Mouse (Mus musculus): ENCODE data around the gene Glud1.
A peak's percentile ranks its signal among the peaks of the same experiment; 100 is the strongest.
"Not testable (repeated sequence)": the region's sequence is repeated elsewhere in the genome, so short reads cannot be mapped to it uniquely, and the experiment has no call there.

Gene Glud1

GRCm38 (mm10) chr14:34354456-34354855 lies 43.9 kb downstream of the Glud1 start:
- DNase-seq = peak; percentile 59 to 73

- no peak for DNase-seq
Observed at GRCm38 (mm10) chr14:34355301-34355700, 44.8 kb downstream of the Glud1 start, which contains the start of gene Fam25c. TSS of gene Fam25c (minus strand) at chr14:34355433.

GRCm38 (mm10) chr14:34357671-34358455 lies 47.3 kb downstream of the Glud1 start:
- DNase-seq = peak; percentile 88 to 91

GRCm38 (mm10) chr14:34359676-34360244 lies 49.2 kb downstream of the Glud1 start:
- no peak for DNase-seq

- peak; percentile 37 to 63 for DNase-seq
Observed at GRCm38 (mm10) chr14:34360251-34360650, 49.7 kb downstream of the Glud1 start.

- no peak for DNase-seq
Observed at GRCm38 (mm10) chr14:34362135-34362534, 51.6 kb downstream of the Glud1 start.

GRCm38 (mm10) chr14:34362726-34363445 lies 52.4 kb downstream of the Glud1 start:
- DNase-seq = peak; percentile 84 to 87

GRCm38 (mm10) chr14:34363490-34364253 lies 53.1 kb downstream of the Glud1 start:
- peak; percentile 60 to 64 for DNase-seq

GRCm38 (mm10) chr14:34364254-34365146 lies 54.0 kb downstream of the Glud1 start:
- DNase-seq = not testable (repeated sequence)

- DNase-seq = no peak
Observed at GRCm38 (mm10) chr14:34365147-34365507, 54.6 kb downstream of the Glud1 start.

GRCm38 (mm10) chr14:34370203-34370602 lies 59.7 kb downstream of the Glud1 start:
- DNase-seq = no peak

GRCm38 (mm10) chr14:34370921-34371320 lies 60.4 kb downstream of the Glud1 start:
- no peak for DNase-seq

GRCm38 (mm10) chr14:34371763-34372162 lies 61.2 kb downstream of the Glud1 start:
- no peak for DNase-seq

GRCm38 (mm10) chr14:34372646-34373045 lies 62.1 kb downstream of the Glud1 start:
- peak in 1 of 2 experiments; percentile 57 for DNase-seq

- DNase-seq = no peak
Observed at GRCm38 (mm10) chr14:34373581-34373980, 63.1 kb downstream of the Glud1 start.

GRCm38 (mm10) chr14:34374577-34374976 lies 64.0 kb downstream of the Glud1 start, which contains the start of gene Sncg:
TSS of gene Sncg (minus strand) at chr14:34374789.
- DNase-seq = no peak

GRCm38 (mm10) chr14:34375415-34375904 lies 64.9 kb downstream of the Glud1 start, which contains the start of gene Mmrn2:
TSS of gene Mmrn2 (plus strand) at chr14:34375465.
- no peak for DNase-seq

GRCm38 (mm10) chr14:34375941-34376340 lies 65.4 kb downstream of the Glud1 start:
- no peak for DNase-seq

GRCm38 (mm10) chr14:34377121-34377520 lies 66.6 kb downstream of the Glud1 start:
- DNase-seq = no peak

- peak; percentile 55 to 68 for DNase-seq
Observed at GRCm38 (mm10) chr14:34378560-34379331, 68.2 kb downstream of the Glud1 start.

Data from kidney, adult 8-10 months (tissue).